Mouse (Mus musculus): ENCODE measurements around the gene Fads2. TPM values are rescaled to one million over a fixed set of nuclear protein-coding genes. Genes with fewer than 3 reads are reported as not detected.

Gene Fads2
- total and polyA plus RNA-seq, 3 experiments, result 55.2 to 119 TPM; not detected in 1

GRCm38 (mm10) chr19:10042816-10043215 is 58.7 kb downstream of the Fads2 start:
- Histone ChIP-seq H3K9me3 (replicated peaks; ENCODE audit: insufficient read depth, low read length) (no peaks in the 10 kb centered on the region), H3K4me3 (ENCODE audit: control insufficient read depth in 1 of 2, insufficient read depth in 1 of 2, low read depth in 2 of 2, low read length in 2 of 2) (no peak overlapping the region), H3K9ac (ENCODE audit: control insufficient read depth, low read depth, low read length, poor library complexity, severe bottlenecking) (no peak overlapping the region), H3K79me2 (ENCODE audit: control insufficient read depth, insufficient read depth, low read length, poor library complexity) (no peaks in the 10 kb centered on the region), H3K27me3 (ENCODE audit: control insufficient read depth in 1 of 2, insufficient read depth in 2 of 2, low read length in 2 of 2) (peaks cover 0 to 4% of the 10 kb centered on the region in 2 experiments; a peak in 1 of 4 replicates), H3K36me3 (ENCODE audit: control insufficient read depth in 1 of 2, insufficient read depth in 2 of 2, low read length in 2 of 2) (peaks cover 0 to 18% of the 10 kb centered on the region in 2 experiments; a peak in 2 of 4 replicates), H3K4me1 (ENCODE audit: control insufficient read depth in 1 of 2, insufficient read depth in 2 of 2, low read length in 2 of 2) (peaks cover 17 to 28% of the 10 kb centered on the region in 2 experiments), H3K27ac (ENCODE audit: control insufficient read depth, low read depth, low read length) (no peak overlapping the region)
- no peak for TF ChIP-seq ETS1 (IDR thresholded peaks at IDR 0.05; ENCODE audit: low read depth, low read length)
- no peak for TF ChIP-seq MYB (IDR thresholded peaks at IDR 0.05; ENCODE audit: low read depth, low read length)
- no peak for TF ChIP-seq EP300 (IDR thresholded peaks at IDR 0.05; ENCODE audit: low read depth in 1 of 2, low read length in 2 of 2)
- no peak for TF ChIP-seq KAT2A (conservative IDR thresholded peaks at IDR 0.05; ENCODE audit: low read depth, low read length)
- no peak for TF ChIP-seq USF2 (IDR thresholded peaks at IDR 0.05; ENCODE audit: borderline replicate concordance in 1 of 2, insufficient read depth in 1 of 2, low read depth in 1 of 2, low read length in 2 of 2)
- TF ChIP-seq MXI1 (IDR thresholded peaks at IDR 0.05; ENCODE audit: low read depth, low read length), result no peak
- TF ChIP-seq CHD2 (IDR thresholded peaks at IDR 0.05; ENCODE audit: low read length), result no peak
- no peak for TF ChIP-seq MAFK (IDR thresholded peaks at IDR 0.05; ENCODE audit: borderline replicate concordance, low read depth, low read length)
- TF ChIP-seq MYC (IDR thresholded peaks at IDR 0.05; ENCODE audit: low read depth, low read length), result no peak
- TF ChIP-seq USF1 (IDR thresholded peaks at IDR 0.05; ENCODE audit: low read depth, low read length), result no peak
- TF ChIP-seq NELFE (IDR thresholded peaks at IDR 0.05; ENCODE audit: low read depth, low read length), result no peak
- TF ChIP-seq MAX (IDR thresholded peaks at IDR 0.05; ENCODE audit: low read length), result no peak
- no peak for TF ChIP-seq NRF1 (IDR thresholded peaks at IDR 0.05; ENCODE audit: insufficient read depth, low read depth, low read length, poor library complexity, severe bottlenecking)
- no peak for TF ChIP-seq ELF1 (IDR thresholded peaks at IDR 0.05; ENCODE audit: low read depth, low read length)
- DNase-seq (ENCODE audit: low read depth, low spot score), result no peak

GRCm38 (mm10) chr19:10042232-10042631 is 59.3 kb downstream of the Fads2 start:
- Histone ChIP-seq H3K36me3 (ENCODE audit: control insufficient read depth in 1 of 2, insufficient read depth in 2 of 2, low read length in 2 of 2) (peaks cover 0 to 18% of the 10 kb centered on the region in 2 experiments; a peak in 2 of 4 replicates), H3K79me2 (ENCODE audit: control insufficient read depth, insufficient read depth, low read length, poor library complexity) (no peaks in the 10 kb centered on the region), H3K4me3 (ENCODE audit: control insufficient read depth in 1 of 2, insufficient read depth in 1 of 2, low read depth in 2 of 2, low read length in 2 of 2) (peak overlapping the region; percentile 52 to 68), H3K27ac (ENCODE audit: control insufficient read depth, low read depth, low read length) (no peak overlapping the region), H3K9ac (ENCODE audit: control insufficient read depth, low read depth, low read length, poor library complexity, severe bottlenecking) (no peak overlapping the region; the same call in 1 of the 2 replicates), H3K9me3 (replicated peaks; ENCODE audit: insufficient read depth, low read length) (no peaks in the 10 kb centered on the region), H3K27me3 (ENCODE audit: control insufficient read depth in 1 of 2, insufficient read depth in 2 of 2, low read length in 2 of 2) (peaks cover 0 to 4% of the 10 kb centered on the region in 2 experiments; a peak in 1 of 4 replicates), H3K4me1 (ENCODE audit: control insufficient read depth in 1 of 2, insufficient read depth in 2 of 2, low read length in 2 of 2) (peaks cover 17 to 28% of the 10 kb centered on the region in 2 experiments)
- peak; percentile 78 for DNase-seq (ENCODE audit: low read depth, low spot score)
- TF ChIP-seq CTCF (IDR thresholded peaks at IDR 0.05 in 2 of 3, conservative IDR thresholded peaks at IDR 0.05 in 1 of 3; ENCODE audit: control insufficient read depth in 1 of 3, insufficient read depth in 1 of 3, low read depth in 2 of 3, low read length in 3 of 3, poor library complexity in 1 of 3, severe bottlenecking in 1 of 3) (no peak), MYB (IDR thresholded peaks at IDR 0.05; ENCODE audit: low read depth, low read length) (no peak), USF2 (IDR thresholded peaks at IDR 0.05; ENCODE audit: borderline replicate concordance in 1 of 2, insufficient read depth in 1 of 2, low read depth in 1 of 2, low read length in 2 of 2) (no peak), MAX (IDR thresholded peaks at IDR 0.05; ENCODE audit: low read length) (peak; percentile 36; the same call in 1 of the 2 replicates), MYC (IDR thresholded peaks at IDR 0.05; ENCODE audit: low read depth, low read length) (no peak), GATA1 (IDR thresholded peaks at IDR 0.05; ENCODE audit: low read depth, low read length) (peak; percentile 79), RCOR1 (IDR thresholded peaks at IDR 0.05; ENCODE audit: low read depth, low read length) (peak; percentile 52; the same call in 1 of the 2 replicates), USF1 (IDR thresholded peaks at IDR 0.05; ENCODE audit: low read depth, low read length) (0 out of 2 replicates have a peak, but pooled peaks have one; percentile 2), ETS1 (IDR thresholded peaks at IDR 0.05; ENCODE audit: low read depth, low read length) (peak; percentile 51; the same call in 1 of the 2 replicates), ZKSCAN1 (IDR thresholded peaks at IDR 0.05; ENCODE audit: low read depth, low read length) (no peak), GABPA (IDR thresholded peaks at IDR 0.05; ENCODE audit: low read depth, low read length) (no peak), CHD2 (IDR thresholded peaks at IDR 0.05; ENCODE audit: low read length) (peak; percentile 56; the same call in 1 of the 2 replicates), SIN3A (IDR thresholded peaks at IDR 0.05; ENCODE audit: low read length) (peak; percentile 50), NRF1 (IDR thresholded peaks at IDR 0.05; ENCODE audit: insufficient read depth, low read depth, low read length, poor library complexity, severe bottlenecking) (no peak), ZNF384 (IDR thresholded peaks at IDR 0.05; ENCODE audit: low read depth, low read length) (no peak), POLR2AphosphoS2 (IDR thresholded peaks at IDR 0.05; ENCODE audit: low read length) (no peak), BHLHE40 (IDR thresholded peaks at IDR 0.05; ENCODE audit: borderline replicate concordance, low read depth, low read length) (peak; percentile 43; the same call in 1 of the 2 replicates), MAZ (IDR thresholded peaks at IDR 0.05; ENCODE audit: low read depth, low read length) (0 out of 2 replicates have a peak, but pooled peaks have one; percentile 70), MXI1 (IDR thresholded peaks at IDR 0.05; ENCODE audit: low read depth, low read length) (peak; percentile 55; the same call in 1 of the 2 replicates), MEF2A (IDR thresholded peaks at IDR 0.05; ENCODE audit: extremely low read depth, insufficient replicate concordance, low read depth, low read length, poor library complexity, severe bottlenecking) (no peak), TCF12 (IDR thresholded peaks at IDR 0.05; ENCODE audit: low read depth, low read length) (peak; percentile 93), NELFE (IDR thresholded peaks at IDR 0.05; ENCODE audit: low read depth, low read length) (no peak; the same call in 1 of the 2 replicates), POLR2AphosphoS5 (IDR thresholded peaks at IDR 0.05; ENCODE audit: borderline replicate concordance, low read depth, low read length) (no peak), CHD1 (IDR thresholded peaks at IDR 0.05; ENCODE audit: low read depth, low read length) (no peak)
